Mouse (Mus musculus) limb, embryonic 15.5 days (tissue): ENCODE measurements at regions not wholly inside any gene's neighbourhood (a gene's known extent, or its start where the extent isn't known, plus 50 kb on each side); places are given as distances from the start of the nearest gene placed in this dataset.

Experiments used
- ATAC-seq: fragments of 200-750 bp; cut with Nextera tagmentation; 2 replicates; pipeline ENCODE4 v1.8.0; 2017; ENCODE audit warnings: low read depth, moderate TSS enrichment; ENCODE audit not compliant: insufficient number of reproducible peaks, low FRiP score, low TSS enrichment
- H3K27ac ChIP-seq: fragments of 300-500 bp; sonication (generic); 2 replicates; pipeline ENCODE4 v1.5.1; 2015; ENCODE audit warnings: moderate library complexity, mild to moderate bottlenecking, inconsistent platforms
- H3K27me3 ChIP-seq: fragments of 300-500 bp; sonication (generic); 2 replicates; pipeline ENCODE4 v1.6.1; 2015; ENCODE audit warnings: inconsistent platforms
- H3K36me3 ChIP-seq: fragments of 300-500 bp; sonication (generic); 2 replicates; pipeline ENCODE4 v1.6.1; 2015; ENCODE audit warnings: inconsistent platforms
- H3K4me1 ChIP-seq: fragments of 300-500 bp; sonication (generic); 2 replicates; pipeline ENCODE4 v1.6.1; 2015; ENCODE audit warnings: inconsistent platforms
- H3K4me2 ChIP-seq: fragments of 300-500 bp; sonication (generic); 2 replicates; pipeline ENCODE4 v1.6.1; 2015; ENCODE audit warnings: mild to moderate bottlenecking, inconsistent platforms
- H3K4me3 ChIP-seq: fragments of 300-500 bp; sonication (generic); 2 replicates; pipeline ENCODE4 v1.5.1; 2015; ENCODE audit warnings: mild to moderate bottlenecking, inconsistent platforms
- H3K9ac ChIP-seq: fragments of 300-500 bp; sonication (generic); 2 replicates; pipeline ENCODE4 v1.6.1; 2015; ENCODE audit warnings: inconsistent platforms
- H3K9me3 ChIP-seq: fragments of 300-500 bp; sonication (generic); 2 replicates; pipeline ENCODE4 v1.6.1; 2016; ENCODE audit warnings: inconsistent platforms
- WGBS: fragments of 180-500 bp; shearing (Covaris S2); methylation state at CpG from one replicate; pipeline ENCODE4 v1.1.7; 2015; 5-methylcytosine and 5-hydroxymethylcytosine counted together

DNA sequence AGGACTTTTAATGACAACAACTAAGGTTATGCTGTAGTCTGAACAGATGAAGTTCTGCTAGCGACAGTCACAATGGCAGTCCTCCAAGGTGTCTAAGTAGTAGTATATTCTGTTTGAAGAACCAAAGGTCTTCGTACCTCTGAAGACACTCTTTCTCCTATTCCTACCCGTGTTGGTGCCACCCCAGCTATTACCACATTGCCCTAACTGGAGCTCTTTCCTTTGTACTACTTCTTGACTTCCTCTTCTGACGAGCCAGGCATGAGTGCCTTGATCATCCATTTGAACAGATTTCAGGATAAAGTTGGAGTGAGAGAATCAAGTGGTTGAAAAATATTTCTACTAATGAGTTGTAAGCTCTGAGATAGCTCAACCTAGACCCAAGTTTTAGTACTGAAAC is 72.4 kb upstream of the Pam start:
- H3K9ac ChIP-seq = no peak overlapping the region
- H3K4me1 ChIP-seq = no peaks in the 10 kb centered on the region
- H3K36me3 ChIP-seq = no peaks in the 10 kb centered on the region
- H3K27me3 ChIP-seq = no peaks in the 10 kb centered on the region
- no peak overlapping the region for H3K4me3 ChIP-seq
- ATAC-seq = no peak
- no peaks in the 10 kb centered on the region for H3K9me3 ChIP-seq
- H3K4me2 ChIP-seq = no peak overlapping the region
- WGBS = 79% methylated on average over 4 of the region's 4 CpGs
- H3K27ac ChIP-seq = no peak overlapping the region

DNA sequence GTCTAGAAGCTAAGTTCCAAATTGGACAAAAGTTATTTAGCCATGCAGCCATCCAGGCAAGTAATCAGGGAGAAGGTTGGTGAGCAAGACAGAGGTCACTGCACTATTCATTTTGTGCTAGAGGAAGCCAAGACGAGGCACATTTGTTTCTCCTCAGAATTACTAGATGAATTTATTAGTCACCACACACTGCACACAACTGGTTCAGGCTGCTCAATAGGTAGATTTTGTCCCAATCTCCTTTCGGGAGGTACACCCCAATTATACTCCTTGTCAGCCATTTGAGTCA is 67.1 kb upstream of the Pam start:
- Histone ChIP-seq H3K27ac (no peak overlapping the region), H3K9me3 (no peaks in the 10 kb centered on the region), H3K4me2 (no peak overlapping the region), H3K4me3 (no peak overlapping the region), H3K36me3 (no peaks in the 10 kb centered on the region), H3K4me1 (no peaks in the 10 kb centered on the region), H3K27me3 (no peaks in the 10 kb centered on the region), H3K9ac (no peak overlapping the region)
- 45% methylated on average over 2 of the region's 2 CpGs for WGBS
- ATAC-seq = no peak

DNA sequence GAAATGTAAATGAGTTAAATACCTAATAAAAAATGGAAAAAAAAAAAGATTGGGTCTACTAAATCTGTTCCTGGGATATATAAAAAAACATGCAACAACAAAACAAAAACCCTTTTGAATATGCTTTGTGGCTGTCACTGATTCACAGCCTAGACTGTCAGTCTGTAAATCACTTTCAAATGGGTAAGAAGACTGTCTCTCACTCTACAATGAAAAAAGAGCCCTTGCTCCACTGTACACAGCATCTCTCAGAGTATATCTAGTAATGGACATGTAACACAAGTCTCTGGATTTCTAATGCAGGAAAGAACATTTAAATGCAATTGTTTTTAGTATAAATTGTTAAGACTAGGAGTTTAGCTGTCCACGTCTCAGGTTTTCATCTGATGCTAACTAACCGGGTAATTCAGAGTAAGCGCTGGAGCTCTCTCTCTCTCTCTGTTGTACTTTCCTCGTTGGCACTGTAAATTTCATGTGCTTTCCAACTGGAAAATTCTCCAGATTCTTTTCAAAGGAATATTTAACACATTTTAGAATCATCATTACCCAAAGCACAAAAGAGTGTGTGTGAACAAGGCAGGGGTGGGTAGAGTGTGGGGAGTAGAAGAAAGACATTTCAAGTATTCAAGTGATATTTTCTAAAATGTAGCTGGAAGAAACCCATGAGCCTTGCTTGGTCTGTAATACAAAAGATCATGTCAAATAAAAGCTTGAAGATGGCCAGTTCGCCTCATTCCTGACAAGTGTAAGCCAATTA is 66.6 kb upstream of the Pam start:
- ATAC-seq = no peak
- Histone ChIP-seq H3K4me3 (no peak overlapping the region), H3K36me3 (no peaks in the 10 kb centered on the region), H3K27ac (no peak overlapping the region), H3K9ac (no peak overlapping the region), H3K27me3 (no peaks in the 10 kb centered on the region), H3K9me3 (no peaks in the 10 kb centered on the region), H3K4me2 (no peak overlapping the region), H3K4me1 (no peaks in the 10 kb centered on the region)
- 61% methylated on average over 5 of the region's 5 CpGs for WGBS

DNA sequence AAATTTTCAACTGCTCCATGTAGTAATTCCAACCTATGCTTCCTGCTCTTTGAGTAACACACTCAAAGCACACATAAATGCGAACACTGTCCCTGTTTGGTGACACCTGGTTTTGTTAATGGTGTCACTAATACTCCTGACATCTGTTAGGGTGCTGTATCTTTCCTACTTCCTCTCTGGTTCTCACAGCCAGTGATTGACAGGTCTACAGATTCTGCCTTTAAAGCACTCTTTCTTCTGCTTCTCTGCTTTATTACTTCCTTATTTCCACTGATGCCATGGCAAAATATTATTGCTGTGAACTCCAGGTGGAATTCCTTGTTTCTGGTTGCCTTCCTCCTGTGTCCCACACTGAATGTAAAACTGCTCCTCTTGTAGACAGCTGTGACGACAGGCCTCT is 63.5 kb upstream of the Pam start:
- no peaks in the 10 kb centered on the region for H3K4me1 ChIP-seq
- H3K4me3 ChIP-seq = no peak overlapping the region
- H3K4me2 ChIP-seq = no peak overlapping the region
- no peak overlapping the region for H3K27ac ChIP-seq
- H3K9ac ChIP-seq = no peak overlapping the region
- 63% methylated on average over 2 of the region's 2 CpGs for WGBS
- no peaks in the 10 kb centered on the region for H3K27me3 ChIP-seq
- H3K9me3 ChIP-seq = no peaks in the 10 kb centered on the region
- ATAC-seq = no peak
- H3K36me3 ChIP-seq = no peaks in the 10 kb centered on the region

DNA sequence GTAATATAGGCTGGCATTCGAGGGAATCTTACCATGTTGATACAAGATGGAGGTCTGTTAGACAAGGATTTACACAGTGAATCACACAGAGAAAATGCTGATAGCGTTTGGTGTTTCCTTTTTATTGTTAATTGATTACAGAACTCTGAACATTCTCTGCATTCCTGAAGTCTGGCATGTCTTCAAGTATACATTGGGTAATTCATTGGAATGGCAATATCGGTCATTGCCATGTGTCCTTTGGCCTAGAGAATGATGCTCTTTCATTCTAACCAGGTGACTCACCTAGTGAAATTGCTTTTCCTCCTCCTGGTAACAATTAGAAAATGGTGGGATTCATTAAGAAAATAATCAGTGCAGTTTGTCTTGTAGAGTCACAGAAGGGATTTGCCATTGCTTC is 51.9 kb upstream of the Pam start:
- Histone ChIP-seq H3K4me1 (no peaks in the 10 kb centered on the region), H3K4me2 (no peak overlapping the region), H3K27me3 (no peaks in the 10 kb centered on the region), H3K9ac (no peak overlapping the region), H3K9me3 (no peaks in the 10 kb centered on the region), H3K27ac (no peak overlapping the region), H3K36me3 (no peaks in the 10 kb centered on the region), H3K4me3 (no peak overlapping the region)
- WGBS = 57% methylated on average over 3 of the region's 3 CpGs
- ATAC-seq = no peak
